In genomic region chr16:6313689-6314088, GRCm38 (mm10) we compare ENCODE assay signal across 21 mouse cellular contexts.
DNase-seq lines count a peak whose midpoint lies in the region; ATAC-seq and TF ChIP-seq lines count a peak whose summit lies in the region.
"Had no signal": no experiment of that assay in that cellular context is flagged by ENCODE, and none has a peak within 500 bp of the region (broad histone marks: within the 10 kb centered on the region; RNA-seq: fewer than 3 reads in every experiment).

No protein-coding gene starts in this region.

- no peaks in the 10 kb centered on the region for H3K36me3 ChIP-seq in lung, embryonic 14.5 days (ENCODE audit: insufficient read depth)
- H3K36me3 ChIP-seq: embryonic facial prominence, embryonic 12.5 days; heart, embryonic 10.5 days; hindbrain, embryonic 12.5 days; intestine, embryonic 15.5 days; kidney, embryonic 15.5 days; lung, embryonic 15.5 days had no signal

- ATAC-seq in lung, embryonic 14.5 days (ENCODE audit: insufficient read depth), result no peak
- ATAC-seq in frontal cortex, adult (ENCODE audit: low TSS enrichment), result peak; percentile 82
- ATAC-seq: intestine, embryonic 15.5 days; midbrain, embryonic 16.5 days had no signal

- H3K9me3 ChIP-seq in lung, embryonic 14.5 days (ENCODE audit: low read depth, low read length), result no peaks in the 10 kb centered on the region
- H3K9me3 ChIP-seq: embryonic facial prominence, embryonic 12.5 days; heart, embryonic 10.5 days; hindbrain, embryonic 12.5 days; intestine, embryonic 15.5 days; kidney, embryonic 15.5 days; lung, embryonic 15.5 days; megakaryocyte, embryonic 14.5 days had no signal

- no peak for TF ChIP-seq POLR2A in lung, adult 2 months (IDR thresholded peaks at IDR 0.05; ENCODE audit: borderline replicate concordance, extremely low read depth, low read depth, low read length)
- no peak for TF ChIP-seq POLR2A in brain, embryonic 14.5 days (IDR thresholded peaks at IDR 0.05; ENCODE audit: borderline replicate concordance, extremely low read depth, insufficient read depth, insufficient read length, poor library complexity, severe bottlenecking)

- H3K4me2 ChIP-seq in lung, embryonic 14.5 days, result no peak overlapping the region
- H3K4me2 ChIP-seq: embryonic facial prominence, embryonic 12.5 days; hindbrain, embryonic 12.5 days; intestine, embryonic 15.5 days; kidney, embryonic 15.5 days; lung, embryonic 15.5 days had no signal

- 56% methylated on average over 6 of the region's 6 CpGs for WGBS in lung, embryonic 14.5 days
- 70% methylated on average over 6 of the region's 6 CpGs for WGBS in lung, adult 2 months

- intact Hi-C loops in left cerebral cortex, postnatal 25 days (cut with DNase I), result loop anchor here (10.0 kb wide), 1 partner anchor 279 kb away; no protein-coding TSS in a partner anchor
- intact Hi-C loops in gastrocnemius, postnatal 14 days (cut with DNase I; ENCODE audit: low total_unique reads), result no loop called here

- peak; percentile 17 for DNase-seq in lung, embryonic 14.5 days
- no peak for DNase-seq in lung, adult 2 months
- peak; percentile 35 for DNase-seq in brain, embryonic 14.5 days (ENCODE audit: low read depth)
- DNase-seq in left cerebral cortex, postnatal 25 days (ENCODE audit: low spot score in 2 of 2), result peak; percentile 55 to 74
- no peak for DNase-seq in gastrocnemius, postnatal 14 days
- no peak for DNase-seq in gastrocnemius, postnatal 25 days
- DNase-seq in Muller cell, postnatal 12 days (ENCODE audit: inconsistent ontology term), result no peak
- DNase-seq: cerebellum, postnatal 36 days; heart, postnatal 10 days; liver; spleen, adult 18-20 months; thymus, adult 2 months had no signal

- TF ChIP-seq CTCF in lung, embryonic 14.5 days (IDR thresholded peaks at IDR 0.05; ENCODE audit: low read depth), result no peak
- TF ChIP-seq CTCF in lung, adult 2 months (IDR thresholded peaks at IDR 0.05; ENCODE audit: insufficient read depth, low read length), result no peak
- TF ChIP-seq CTCF in brain, embryonic 14.5 days (IDR thresholded peaks at IDR 0.05; ENCODE audit: borderline replicate concordance, extremely low read depth, insufficient read depth, insufficient read length), result no peak

- H3K27me3 ChIP-seq in lung, embryonic 14.5 days (ENCODE audit: insufficient read depth, low read length), result no peaks in the 10 kb centered on the region
- H3K27me3 ChIP-seq: embryonic facial prominence, embryonic 12.5 days; hindbrain, embryonic 12.5 days; intestine, embryonic 15.5 days; kidney, embryonic 15.5 days; lung, embryonic 15.5 days; megakaryocyte, embryonic 14.5 days had no signal

- H3K4me1 ChIP-seq in lung, embryonic 14.5 days (ENCODE audit: insufficient read depth), result no peaks in the 10 kb centered on the region
- H3K4me1 ChIP-seq in lung, adult 2 months (ENCODE audit: control insufficient read depth, insufficient read depth, low read length), result no peaks in the 10 kb centered on the region
- H3K4me1 ChIP-seq: embryonic facial prominence, embryonic 12.5 days; heart, embryonic 10.5 days; hindbrain, embryonic 12.5 days; intestine, embryonic 15.5 days; kidney, embryonic 15.5 days; lung, embryonic 15.5 days; megakaryocyte, embryonic 14.5 days had no signal

- no peak overlapping the region for H3K4me3 ChIP-seq in lung, embryonic 14.5 days (ENCODE audit: low read depth, low read length)
- no peak overlapping the region for H3K4me3 ChIP-seq in lung, adult 2 months (replicated peaks; ENCODE audit: extremely low read depth, low read depth, low read length)
- H3K4me3 ChIP-seq: embryonic facial prominence, embryonic 12.5 days; heart, embryonic 10.5 days; hindbrain, embryonic 12.5 days; intestine, embryonic 15.5 days; kidney, embryonic 15.5 days; lung, embryonic 15.5 days; megakaryocyte, embryonic 14.5 days had no signal

- no peak overlapping the region for H3K9ac ChIP-seq in lung, embryonic 14.5 days
- H3K9ac ChIP-seq: embryonic facial prominence, embryonic 12.5 days; hindbrain, embryonic 12.5 days; intestine, embryonic 15.5 days; kidney, embryonic 15.5 days; lung, embryonic 15.5 days had no signal

- no peak overlapping the region for H3K27ac ChIP-seq in lung, embryonic 14.5 days (ENCODE audit: low read depth)
- H3K27ac ChIP-seq: embryonic facial prominence, embryonic 12.5 days; heart, embryonic 10.5 days; hindbrain, embryonic 12.5 days; intestine, embryonic 15.5 days; kidney, embryonic 15.5 days; lung, embryonic 15.5 days had no signal

Comparison
In these comparisons a context has a peak if more than half of its experiments do, and no peak if none do; other contexts are left out.
1. DNase-seq: peak in lung, embryonic 14.5 days (single experiment), brain, embryonic 14.5 days (single experiment) and left cerebral cortex, postnatal 25 days (2 of 2); none in lung, adult 2 months (single experiment), gastrocnemius, postnatal 14 days (single experiment), gastrocnemius, postnatal 25 days (single experiment) and Muller cell, postnatal 12 days (single experiment).